Mouse (Mus musculus) cerebellum, adult 2 months (tissue): ENCODE measurements at regions not wholly inside any gene's neighbourhood (a gene's known extent, or its start where the extent isn't known, plus 50 kb on each side); places are given as distances from the start of the nearest gene placed in this dataset.

Source experiments
- CTCF ChIP-seq: fragments of 200-500 bp; IDR thresholded peaks from 2 replicates; pipeline ENCODE4 v1.5.1; 2011; ENCODE audit warnings: low read depth, mild to moderate bottlenecking, control low read depth, low read length, moderate library complexity, borderline replicate concordance; ENCODE audit not compliant: insufficient read depth
- POLR2A ChIP-seq: fragments of 200-500 bp; IDR thresholded peaks from 2 replicates; pipeline ENCODE4 v1.6.1; 2011; ENCODE audit warnings: low read length, control low read depth, borderline replicate concordance; ENCODE audit not compliant: insufficient read depth

GRCm38 (mm10) chr17:7582866-7583398, 197.7 kb upstream of the Unc93a2 start:
- TF ChIP-seq CTCF (no peak), POLR2A (no peak)
